In the genomic region with DNA sequence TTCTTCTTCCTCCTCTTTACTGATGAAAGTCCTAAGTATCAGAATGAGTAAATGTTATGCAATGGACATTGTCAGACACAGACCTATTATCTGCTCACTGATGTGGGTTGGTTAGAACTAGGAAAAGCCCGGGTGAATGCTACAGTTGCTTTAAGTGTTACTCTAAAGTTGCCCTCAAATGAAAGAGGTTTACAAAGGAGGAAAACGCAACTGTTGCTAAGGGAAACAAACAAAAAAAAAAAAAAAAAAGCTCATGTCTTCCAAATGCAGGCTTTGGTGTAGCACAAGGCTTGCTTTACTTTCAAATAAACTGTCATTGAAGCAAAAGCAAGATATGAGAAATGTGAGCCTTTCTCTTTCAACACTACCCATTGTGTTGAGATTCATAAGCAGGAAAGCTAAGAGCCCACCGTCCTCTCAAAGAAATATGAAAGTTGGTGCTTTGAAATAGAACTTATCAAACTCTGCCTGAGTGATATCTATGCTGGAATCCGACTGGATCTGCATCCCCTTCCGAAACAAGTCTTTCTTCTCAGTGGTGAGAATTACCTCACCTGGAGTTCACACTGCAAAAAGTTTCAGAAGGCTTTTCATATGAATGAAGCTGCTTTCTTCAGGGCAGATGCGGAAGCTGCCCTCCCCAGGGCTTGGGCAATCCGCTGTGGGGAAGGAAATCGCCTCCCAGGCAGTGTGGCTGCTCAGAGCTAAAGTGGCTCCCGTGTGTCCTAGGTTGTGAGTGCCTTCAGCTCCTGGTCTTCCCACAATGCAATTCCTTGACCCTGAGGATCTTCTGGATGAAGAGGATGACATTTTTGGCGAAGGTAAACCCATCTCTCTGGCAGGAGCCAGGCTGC, we compare ENCODE assay signal across 12 mouse cellular contexts. TPM values are rescaled to one million over a fixed set of nuclear protein-coding genes. Genes with fewer than 3 reads are reported as not detected.
A peak's percentile ranks its signal among the peaks of the same experiment; 100 is the strongest.
DNase-seq lines count a peak whose midpoint lies in the region; ATAC-seq and TF ChIP-seq lines count a peak whose summit lies in the region.
"Had no signal": no experiment of that assay in that cellular context is flagged by ENCODE, and none has a peak within 500 bp of the region (broad histone marks: within the 10 kb centered on the region; RNA-seq: fewer than 3 reads in every experiment).

No protein-coding gene starts in this region.

- no peak overlapping the region for H3K9ac ChIP-seq in ES-E14 (ENCODE audit: insufficient read depth, low read depth, low read length, poor library complexity, severe bottlenecking)
- H3K9ac ChIP-seq in forebrain, postnatal 0 days, result no peak overlapping the region
- H3K9ac ChIP-seq: limb, embryonic 12.5 days had no signal

- in situ Hi-C loops in ES-E14 (cut with MboI; ENCODE audit: low sequenced_read_pairs in 2 of 2, unreplicated experiment in 2 of 2), result no loop called here

- WGBS in heart, embryonic 10.5 days, result 39% methylated on average over 10 of the region's 10 CpGs
- WGBS in forebrain, postnatal 0 days, result 69% methylated on average over 10 of the region's 10 CpGs

- H3K27ac ChIP-seq in heart, embryonic 10.5 days, result peak overlapping the region; percentile 7; the same call in 1 of the 2 replicates
- no peak overlapping the region for H3K27ac ChIP-seq in ES-E14 (ENCODE audit: insufficient read depth, low read depth, low read length, poor library complexity, severe bottlenecking)
- H3K27ac ChIP-seq in forebrain, postnatal 0 days (ENCODE audit: low read depth, low read length), result no peak overlapping the region
- H3K27ac ChIP-seq: limb, embryonic 12.5 days had no signal

- no peaks in the 10 kb centered on the region for H3K27me3 ChIP-seq in heart, embryonic 10.5 days (ENCODE audit: insufficient read depth, poor library complexity, severe bottlenecking)
- H3K27me3 ChIP-seq in splenic B cell, adult 2 months (ENCODE audit: control insufficient read depth, insufficient read depth, low read length, poor library complexity, severe bottlenecking), result no peaks in the 10 kb centered on the region
- no peaks in the 10 kb centered on the region for H3K27me3 ChIP-seq in forebrain, postnatal 0 days (ENCODE audit: insufficient read depth, low read length)
- H3K27me3 ChIP-seq: limb, embryonic 12.5 days had no signal

- no peak overlapping the region for H3K4me2 ChIP-seq in forebrain, postnatal 0 days (ENCODE audit: low read depth)
- H3K4me2 ChIP-seq: limb, embryonic 12.5 days had no signal

- no peak overlapping the region for H3K4me3 ChIP-seq in heart, embryonic 10.5 days
- H3K4me3 ChIP-seq in ES-E14 (ENCODE audit: insufficient read depth in 1 of 2, low read depth in 1 of 2, low read length in 2 of 2, poor library complexity in 1 of 2, severe bottlenecking in 1 of 2), result no peak overlapping the region
- no peak overlapping the region for H3K4me3 ChIP-seq in forebrain, postnatal 0 days (ENCODE audit: low read depth, low read length)
- H3K4me3 ChIP-seq: limb, embryonic 12.5 days had no signal

- H3K4me1 ChIP-seq in heart, embryonic 10.5 days, result peaks cover 15% of the 10 kb centered on the region; the same call in 1 of the 2 replicates
- no peaks in the 10 kb centered on the region for H3K4me1 ChIP-seq in ES-E14 (ENCODE audit: control insufficient read depth in 2 of 2, insufficient read depth in 2 of 2, low read length in 2 of 2, poor library complexity in 1 of 2)
- 0 out of 2 replicates have a peak, but pooled peaks cover 5% of the 10 kb centered on the region for H3K4me1 ChIP-seq in forebrain, postnatal 0 days (ENCODE audit: insufficient read depth)
- H3K4me1 ChIP-seq: limb, embryonic 12.5 days had no signal

- no peak for DNase-seq in heart, embryonic 10.5 days (ENCODE audit: low spot score)
- DNase-seq in heart, postnatal 4 days, result no peak
- DNase-seq in ES-E14 (ENCODE audit: low read depth, low spot score), result no peak
- peak; percentile 48 for DNase-seq in lung, postnatal 25 days (ENCODE audit: low spot score)
- peak; percentile 74 for DNase-seq in splenic B cell, adult 2 months (ENCODE audit: low read depth, low spot score)
- no peak for DNase-seq in forebrain, postnatal 0 days
- no peak for DNase-seq in right cerebral cortex, postnatal 36 days (ENCODE audit: low spot score in 2 of 2)
- DNase-seq in right cerebral cortex, adult 18-20 months, result no peak
- DNase-seq: adrenal gland, adult 8-10 months; cerebellum, postnatal 14 days; kidney, postnatal 14 days had no signal

- no peak for ATAC-seq in forebrain, postnatal 0 days

- no peak for TF ChIP-seq CTCF in forebrain, postnatal 0 days (IDR thresholded peaks at IDR 0.05; ENCODE audit: low read depth)

- H3K9me3 ChIP-seq in heart, embryonic 10.5 days, result no peaks in the 10 kb centered on the region
- H3K9me3 ChIP-seq in ES-E14 (ENCODE audit: control insufficient read depth, insufficient read depth, low read depth, low read length), result no peaks in the 10 kb centered on the region
- no peaks in the 10 kb centered on the region for H3K9me3 ChIP-seq in forebrain, postnatal 0 days (ENCODE audit: low read length)
- H3K9me3 ChIP-seq: limb, embryonic 12.5 days had no signal

- no peaks in the 10 kb centered on the region for H3K36me3 ChIP-seq in heart, embryonic 10.5 days
- H3K36me3 ChIP-seq in ES-E14 (ENCODE audit: control insufficient read depth, insufficient read depth, low read length, poor library complexity, severe bottlenecking), result no peaks in the 10 kb centered on the region
- H3K36me3 ChIP-seq in splenic B cell, adult 2 months (ENCODE audit: control insufficient read depth, insufficient read depth, low read length, poor library complexity, severe bottlenecking), result peaks cover 7% of the 10 kb centered on the region
- no peaks in the 10 kb centered on the region for H3K36me3 ChIP-seq in forebrain, postnatal 0 days (ENCODE audit: insufficient read depth)
- H3K36me3 ChIP-seq: limb, embryonic 12.5 days had no signal

TF ChIP-seq in ES-E14, 5 proteins besides CTCF, POLR2A, EP300 and RAD21:
- TF ChIP-seq CHD2 (IDR thresholded peaks at IDR 0.05; ENCODE audit: low read depth, low read length) (no peak), MAFK (IDR thresholded peaks at IDR 0.05; ENCODE audit: insufficient read depth, low read depth, low read length) (no peak), ZNF384 (IDR thresholded peaks at IDR 0.05; ENCODE audit: low read depth, low read length) (0 out of 2 replicates have a peak, but pooled peaks have one; percentile 18)
TF ChIP-seq in ES-E14: peak in this region for 1.

RNA-seq across cellular contexts. Expression of a gene that starts 32.2 kb away (rescaled TPM):
- polyA plus RNA-seq in heart, embryonic 10.5 days (2016; fragmentation: Nextera tagmentation; extraction: Ambion mirVana), result 5.2 and 6.8 TPM in 2 replicates
- 10 to 100 TPM; 25.4 to 27.5 TPM for total RNA-seq in heart, postnatal 4 days (2021)
- total RNA-seq in ES-E14 (2012; rRNA removed), result 0.21 and 0.71 TPM in 2 replicates
- total RNA-seq in forebrain, postnatal 0 days (2014; rRNA removed), result 51.5 and 53.2 TPM in 2 replicates
- 13.8 and 21.3 TPM in 2 replicates for polyA plus RNA-seq in forebrain, postnatal 0 days (2015; fragmentation: Nextera tagmentation; extraction: Ambion mirVana)

Comparison
In these comparisons a context has a peak if more than half of its experiments do, and no peak if none do; other contexts are left out.
1. DNase-seq: peak in lung, postnatal 25 days (single experiment) and splenic B cell, adult 2 months (single experiment); none in heart, embryonic 10.5 days (single experiment), heart, postnatal 4 days (single experiment), ES-E14 (single experiment), forebrain, postnatal 0 days (single experiment), right cerebral cortex, postnatal 36 days (0 of 2) and right cerebral cortex, adult 18-20 months (single experiment).
2. RNA of a gene that starts 32.2 kb away (total RNA-seq): 51.5 to 53.2 TPM in forebrain, postnatal 0 days and 25.4 to 27.5 TPM in heart, postnatal 4 days; 0.21 to 0.71 TPM in ES-E14; every median in the first group is over 10 times any median in the second.